Mouse (Mus musculus): ENCODE data around the gene Bdkrb2. TPM values are rescaled to one million over a fixed set of nuclear protein-coding genes. Genes with fewer than 3 reads are reported as not detected.

The Bdkrb2 gene
- polyA plus RNA-seq, 1 experiment from 2014 or later, result 0.66 TPM

- no peak for ATAC-seq (ENCODE audit: low FRiP score, low read depth)
- Histone ChIP-seq H3K27me3 (no peaks in the 10 kb centered on the region), H3K27ac (replicated peaks) (no peak overlapping the region), H3K9me3 (no peaks in the 10 kb centered on the region), H3K4me2 (replicated peaks) (no peak overlapping the region), H3K9ac (replicated peaks) (no peak overlapping the region), H3K4me1 (no peaks in the 10 kb centered on the region), H3K36me3 (peaks cover 67% of the 10 kb centered on the region), H3K4me3 (no peak overlapping the region)
- WGBS, result 95% methylated on average over 13 of the region's 13 CpGs
These were observed 71.5 kb downstream of the Bdkrb2 start for GRCm38 (mm10) chr12:105634374-105635067.

GRCm38 (mm10) chr12:105636551-105636950, 73.5 kb downstream of the Bdkrb2 start:
- WGBS, result 91% methylated on average over 9 of the region's 9 CpGs
- Histone ChIP-seq H3K27me3 (no peaks in the 10 kb centered on the region), H3K27ac (replicated peaks) (no peak overlapping the region), H3K4me3 (no peak overlapping the region), H3K36me3 (peaks cover 85% of the 10 kb centered on the region), H3K4me2 (replicated peaks) (no peak overlapping the region), H3K9me3 (no peaks in the 10 kb centered on the region), H3K9ac (replicated peaks) (no peak overlapping the region), H3K4me1 (no peaks in the 10 kb centered on the region)
- ATAC-seq (ENCODE audit: low FRiP score, low read depth), result no peak

GRCm38 (mm10) chr12:105637554-105637953, 74.5 kb downstream of the Bdkrb2 start:
- 77% methylated on average over 4 of the region's 4 CpGs for WGBS
- H3K9me3 ChIP-seq, result no peaks in the 10 kb centered on the region
- no peak overlapping the region for H3K27ac ChIP-seq (replicated peaks)
- peaks cover 92% of the 10 kb centered on the region for H3K36me3 ChIP-seq
- no peaks in the 10 kb centered on the region for H3K4me1 ChIP-seq
- H3K27me3 ChIP-seq, result no peaks in the 10 kb centered on the region
- H3K4me3 ChIP-seq, result no peak overlapping the region
- ATAC-seq (ENCODE audit: low FRiP score, low read depth), result no peak
- no peak overlapping the region for H3K9ac ChIP-seq (replicated peaks)
- H3K4me2 ChIP-seq (replicated peaks), result no peak overlapping the region

GRCm38 (mm10) chr12:105642770-105643321, 79.8 kb downstream of the Bdkrb2 start:
- no peak for ATAC-seq (ENCODE audit: low FRiP score, low read depth)
- H3K9ac ChIP-seq (replicated peaks), result no peak overlapping the region
- H3K9me3 ChIP-seq, result no peaks in the 10 kb centered on the region
- H3K4me1 ChIP-seq, result no peaks in the 10 kb centered on the region
- H3K4me3 ChIP-seq, result no peak overlapping the region
- 94% methylated on average over 11 of the region's 11 CpGs for WGBS
- H3K27me3 ChIP-seq, result no peaks in the 10 kb centered on the region
- no peak overlapping the region for H3K27ac ChIP-seq (replicated peaks)
- peaks cover 95% of the 10 kb centered on the region for H3K36me3 ChIP-seq
- H3K4me2 ChIP-seq (replicated peaks), result no peak overlapping the region

Other genes starting within 250 kb of the Bdkrb2 start
- gene Tunar, start 229.4 kb upstream of the Bdkrb2 start, polyA plus RNA-seq (2016; fragmentation: Nextera tagmentation; extraction: Ambion mirVana), result 1.9 and 2.2 TPM in 2 replicates
- 7.0 TPM in 2 replicates for gene D430019H16Rik, start 109.4 kb upstream of the Bdkrb2 start, polyA plus RNA-seq (2016; fragmentation: Nextera tagmentation; extraction: Ambion mirVana)
- not detected in 2 replicates for gene Bdkrb1, start 39.9 kb downstream of the Bdkrb2 start, polyA plus RNA-seq (2016; fragmentation: Nextera tagmentation; extraction: Ambion mirVana)
- 37.3 and 38.2 TPM in 2 replicates for gene Gskip, start 121.6 kb downstream of the Bdkrb2 start, polyA plus RNA-seq (2016; fragmentation: Nextera tagmentation; extraction: Ambion mirVana)
- gene Atg2b, start 122.0 kb downstream of the Bdkrb2 start, polyA plus RNA-seq (2016; fragmentation: Nextera tagmentation; extraction: Ambion mirVana), result 15.5 and 18.3 TPM in 2 replicates
- gene Ak7, start 142.8 kb downstream of the Bdkrb2 start, polyA plus RNA-seq (2016; fragmentation: Nextera tagmentation; extraction: Ambion mirVana), result 0.50 and 0.67 TPM in 2 replicates
- gene Papola, start 221.5 kb downstream of the Bdkrb2 start, polyA plus RNA-seq (2016; fragmentation: Nextera tagmentation; extraction: Ambion mirVana), result 299 and 319 TPM in 2 replicates

Data from midbrain, embryonic 12.5 days (tissue).